Mouse (Mus musculus) hindbrain, embryonic 13.5 days (tissue): ENCODE data around the gene Npas4. TPM values are rescaled to one million over a fixed set of nuclear protein-coding genes. Genes with fewer than 3 reads are reported as not detected.

Experiments
- polyA plus RNA-seq: library from polyadenylated mRNA; unstranded; fragments of >200 nt; fragmentation: Nextera tagmentation; extraction: Ambion mirVana; gene quantifications from 2 replicates; pipeline ENCODE4 v1.2.1, GENCODE M21; 2015

Gene Npas4
- polyA plus RNA-seq, 1 experiment from 2014 or later, result 0.34 TPM

Other genes with a start within 250 kb of the Npas4 start
- gene Rbm4b, start 233.8 kb downstream of the Npas4 start, polyA plus RNA-seq, result 188 and 189 TPM in 2 replicates
- gene Rbm4, start 196.4 kb downstream of the Npas4 start, polyA plus RNA-seq, result 97.3 and 97.5 TPM in 2 replicates
- 32.3 and 35.3 TPM in 2 replicates for gene Gm21992, start 178.7 kb downstream of the Npas4 start, polyA plus RNA-seq
- 66.8 and 67.5 TPM in 2 replicates for gene Rbm14, start 178.7 kb downstream of the Npas4 start, polyA plus RNA-seq
- gene Ccs, start 151.0 kb downstream of the Npas4 start, polyA plus RNA-seq, result 44.9 and 47.4 TPM in 2 replicates
- gene Ccdc87, start 150.9 kb downstream of the Npas4 start, polyA plus RNA-seq, result 0.43 and 0.49 TPM in 2 replicates
- 67.3 and 69.7 TPM in 2 replicates for gene Ctsf, start 135.2 kb downstream of the Npas4 start, polyA plus RNA-seq
- 1.8 and 2.1 TPM in 2 replicates for gene Actn3, start 112.4 kb downstream of the Npas4 start, polyA plus RNA-seq
- 21.8 and 22.0 TPM in 2 replicates for gene Zdhhc24, start 111.6 kb downstream of the Npas4 start, polyA plus RNA-seq
- gene Bbs1, start 83.7 kb downstream of the Npas4 start, polyA plus RNA-seq, result 9.6 and 10.7 TPM in 2 replicates
- gene Dpp3, start 62.0 kb downstream of the Npas4 start, polyA plus RNA-seq, result 124 and 132 TPM in 2 replicates
- 10.8 and 10.9 TPM in 2 replicates for gene Peli3, start 47.2 kb downstream of the Npas4 start, polyA plus RNA-seq
- gene Mrpl11, start 28.2 kb downstream of the Npas4 start, polyA plus RNA-seq, result 105 and 115 TPM in 2 replicates
- gene Slc29a2, start 33.5 kb upstream of the Npas4 start, polyA plus RNA-seq, result 10.4 and 11.3 TPM in 2 replicates
- gene B4gat1, start 48.5 kb upstream of the Npas4 start, polyA plus RNA-seq, result 61.2 and 66.0 TPM in 2 replicates
- gene AC124502.3, start 48.6 kb upstream of the Npas4 start, polyA plus RNA-seq, result 3.9 and 5.9 TPM in 2 replicates
- 46.0 and 48.2 TPM in 2 replicates for gene Brms1, start 51.0 kb upstream of the Npas4 start, polyA plus RNA-seq
- 1.1 and 1.5 TPM in 2 replicates for gene Rin1, start 60.2 kb upstream of the Npas4 start, polyA plus RNA-seq
- gene Cd248, start 77.8 kb upstream of the Npas4 start, polyA plus RNA-seq, result 19.1 and 20.4 TPM in 2 replicates
- gene Tmem151a, start 95.2 kb upstream of the Npas4 start, polyA plus RNA-seq, result 6.2 and 8.4 TPM in 2 replicates
- 57.6 and 58.2 TPM in 2 replicates for gene Yif1a, start 98.2 kb upstream of the Npas4 start, polyA plus RNA-seq
- gene Cnih2, start 108.2 kb upstream of the Npas4 start, polyA plus RNA-seq, result 333 TPM in 2 replicates
- gene Rab1b, start 116.8 kb upstream of the Npas4 start, polyA plus RNA-seq, result 234 TPM in 2 replicates
- gene Klc2, start 128.2 kb upstream of the Npas4 start, polyA plus RNA-seq, result 73.4 and 76.7 TPM in 2 replicates